Mouse (Mus musculus): ENCODE results near the gene Gns. TPM values are rescaled to one million over a fixed set of nuclear protein-coding genes. Genes with fewer than 3 reads are reported as not detected.
"Not testable (repeated sequence)": the region's sequence is repeated elsewhere in the genome, so short reads cannot be mapped to it uniquely, and the experiment has no call there.

The Gns gene
- 24.3 and 37.2 TPM in 2 replicates for total RNA-seq (2017)

DNA sequence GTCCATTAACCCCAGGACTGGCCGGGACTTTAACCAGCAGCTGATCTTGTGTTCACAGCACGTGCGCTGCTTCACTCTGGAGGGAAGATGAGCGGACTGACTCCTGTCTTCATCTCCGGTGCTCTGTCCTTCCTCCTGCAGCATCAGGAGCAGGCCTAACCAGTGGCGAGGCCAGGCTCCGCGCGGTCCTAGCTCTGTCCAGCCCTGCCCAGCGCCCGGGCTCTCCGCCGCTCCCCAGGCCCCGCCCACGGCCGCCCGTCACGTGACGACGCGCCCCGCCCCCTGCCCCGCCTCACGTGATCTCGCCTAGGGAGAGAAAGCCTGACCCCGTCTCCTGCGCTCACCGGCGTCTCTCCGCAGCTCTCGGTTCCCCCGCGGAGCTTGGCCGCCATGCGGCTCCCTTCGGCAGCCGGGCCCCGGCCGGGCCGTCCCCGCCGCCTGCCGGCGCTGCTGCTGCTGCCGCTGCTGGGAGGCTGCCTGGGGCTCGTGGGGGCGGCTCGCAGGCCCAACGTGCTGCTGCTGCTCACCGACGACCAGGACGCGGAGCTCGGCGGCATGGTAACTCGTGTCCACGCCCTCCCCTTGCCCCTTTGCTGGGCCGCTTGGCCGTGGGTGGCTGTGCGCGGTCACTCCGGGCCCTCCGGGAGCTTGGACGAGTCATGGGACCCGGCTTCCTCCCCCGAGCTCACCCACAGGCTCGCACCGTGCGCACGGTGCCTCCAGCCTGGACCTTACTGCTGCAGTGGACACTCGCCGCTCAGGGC, at the start of gene Gns:
TSS of gene Gns (plus strand) at position 290 of the 764 bp plus-strand sequence.
- peak; percentile 57 to 65 for ATAC-seq (replicated peaks in 1 of 2; ENCODE audit: insufficient read depth in 1 of 2, low FRiP score in 2 of 2, low TSS enrichment in 1 of 2, low read depth in 1 of 2, poor library complexity in 2 of 2, severe bottlenecking in 2 of 2)

DNA sequence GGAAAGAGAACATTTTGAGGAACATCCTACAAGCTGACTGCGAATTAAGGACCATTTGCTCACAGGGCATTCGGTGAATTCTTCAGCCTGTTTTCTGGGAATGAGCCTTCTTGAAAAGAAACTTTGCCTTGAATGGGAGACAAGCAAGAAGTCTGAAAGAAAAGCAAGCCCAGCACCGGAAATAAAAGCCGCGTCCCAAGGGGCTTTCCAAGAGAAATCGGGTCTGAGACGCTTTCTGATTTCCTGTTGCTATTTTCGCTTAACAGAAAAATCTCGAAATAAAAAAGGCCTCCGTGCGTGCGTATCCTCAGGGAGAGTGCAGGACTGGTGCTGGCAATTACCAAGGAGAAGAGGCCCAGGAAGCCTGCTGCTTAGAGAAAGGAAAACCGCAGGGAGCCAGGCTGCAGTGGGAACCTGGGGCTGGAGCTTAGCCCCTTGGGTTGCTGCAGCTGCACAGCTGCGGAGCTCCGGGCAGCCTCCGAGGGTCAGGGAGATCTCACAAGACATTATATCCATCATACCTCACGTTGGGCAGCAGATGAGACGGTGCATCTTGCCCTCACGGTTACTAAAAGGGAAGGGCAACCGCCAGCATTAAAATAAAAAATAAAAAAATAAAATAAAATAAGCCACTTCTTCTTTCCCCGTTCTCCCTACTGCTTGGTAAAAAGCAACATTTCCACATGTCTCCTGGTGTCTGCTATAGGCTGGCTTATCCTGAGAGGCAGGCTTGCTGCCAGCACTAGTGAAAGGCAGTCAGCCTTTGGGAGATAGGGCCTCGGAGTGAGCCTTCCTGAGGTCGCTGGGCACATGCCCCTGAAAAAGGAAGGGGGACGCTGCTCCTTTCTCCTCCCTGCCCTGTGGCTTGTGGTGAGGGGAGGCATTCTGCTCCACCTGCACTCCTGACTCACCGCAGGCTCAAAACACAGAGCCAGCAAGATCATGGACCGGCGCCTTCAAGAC, 49.3 kb upstream of the Gns start:
- ATAC-seq (replicated peaks in 1 of 2; ENCODE audit: insufficient read depth in 1 of 2, low FRiP score in 2 of 2, low TSS enrichment in 1 of 2, low read depth in 1 of 2, poor library complexity in 2 of 2, severe bottlenecking in 2 of 2): peak in 1 of 2 experiments; percentile 22; a peak in 1 of 4 replicates

DNA sequence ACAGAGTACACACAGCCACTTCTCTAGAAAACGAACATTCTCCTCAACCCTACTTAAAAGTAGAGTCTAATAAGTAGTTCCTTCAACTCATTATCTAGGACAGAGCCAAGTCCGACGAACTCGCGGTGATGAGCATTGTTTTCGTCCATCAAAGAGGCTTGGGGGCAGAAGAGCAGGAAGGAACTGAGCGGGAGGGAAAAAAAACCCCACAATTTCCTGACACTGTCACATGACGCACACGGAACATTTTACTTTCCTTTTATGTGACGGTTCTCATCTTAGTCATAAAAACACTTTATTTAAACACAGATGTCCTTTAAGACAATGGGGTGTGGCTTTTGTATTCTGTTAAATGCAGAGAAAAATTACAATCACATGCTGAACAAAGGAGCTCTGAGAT, 48.5 kb upstream of the Gns start:
- ATAC-seq (replicated peaks in 1 of 2; ENCODE audit: insufficient read depth in 1 of 2, low FRiP score in 2 of 2, low TSS enrichment in 1 of 2, low read depth in 1 of 2, poor library complexity in 2 of 2, severe bottlenecking in 2 of 2): no peak

DNA sequence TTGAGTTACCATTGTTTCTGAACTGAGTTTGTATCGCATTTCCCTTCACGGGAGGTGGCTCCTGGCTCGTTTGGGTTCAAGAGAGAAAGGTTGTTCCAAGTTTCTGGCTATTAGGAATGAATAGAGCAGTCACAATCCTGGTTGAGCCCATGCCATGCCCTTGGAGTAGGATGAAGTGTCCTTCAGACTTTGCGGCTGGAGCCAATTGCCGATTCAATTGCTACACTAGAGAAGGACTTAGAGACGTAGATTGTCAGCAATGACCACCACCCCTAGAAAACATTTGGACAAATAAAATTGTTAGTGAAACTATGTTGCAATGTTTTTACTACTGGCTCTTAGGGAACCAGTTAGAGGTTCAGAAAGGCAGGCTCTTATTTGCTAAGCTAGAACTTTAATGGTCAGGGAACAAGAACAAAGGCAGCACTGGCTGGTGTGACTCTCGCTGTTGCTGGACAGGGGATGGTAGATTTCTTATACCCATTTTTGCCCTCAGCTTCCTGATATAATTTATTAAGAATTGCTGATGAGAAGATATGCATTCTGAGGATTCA, 46.4 kb upstream of the Gns start:
- no peak for ATAC-seq (replicated peaks in 1 of 2; ENCODE audit: insufficient read depth in 1 of 2, low FRiP score in 2 of 2, low TSS enrichment in 1 of 2, low read depth in 1 of 2, poor library complexity in 2 of 2, severe bottlenecking in 2 of 2)

DNA sequence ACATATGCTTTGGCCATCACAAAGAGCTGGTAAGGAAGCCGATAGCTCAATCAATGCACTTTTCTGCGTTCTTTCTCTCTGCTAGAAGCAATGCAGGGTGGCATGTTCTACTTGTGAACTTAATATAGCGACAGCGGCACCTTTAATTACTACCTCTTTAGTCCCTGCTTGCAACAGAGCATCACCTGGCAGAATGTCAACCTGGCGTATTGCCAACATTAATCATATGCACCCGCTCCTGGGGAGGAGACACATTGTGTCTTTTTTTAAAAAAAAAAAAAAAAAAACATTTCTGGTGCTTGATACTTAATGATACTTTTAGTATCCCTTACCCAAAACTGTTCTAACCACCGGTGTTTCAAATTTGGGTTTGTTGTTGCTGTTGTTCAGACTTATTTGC, 41.4 kb upstream of the Gns start:
- no peak for ATAC-seq (replicated peaks in 1 of 2; ENCODE audit: insufficient read depth in 1 of 2, low FRiP score in 2 of 2, low TSS enrichment in 1 of 2, low read depth in 1 of 2, poor library complexity in 2 of 2, severe bottlenecking in 2 of 2)

DNA sequence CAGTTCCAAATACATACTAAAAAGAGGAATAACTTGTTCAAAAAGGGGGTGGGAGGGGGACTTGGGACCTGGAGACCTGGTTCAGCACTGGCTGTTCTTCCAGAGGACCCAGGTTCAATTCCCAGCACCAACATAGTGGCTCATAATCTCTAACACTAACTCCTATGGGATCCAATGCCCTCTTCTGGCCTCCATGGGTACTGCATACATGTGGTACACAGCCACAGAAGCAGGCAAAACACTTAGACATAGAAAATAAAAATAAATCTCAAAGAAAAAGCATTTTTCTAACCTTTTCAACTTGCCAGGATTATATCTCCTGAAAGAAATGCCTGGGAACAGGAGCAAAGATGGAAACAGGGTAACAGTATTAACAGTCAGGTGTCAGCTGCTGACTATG, 38.7 kb upstream of the Gns start:
- ATAC-seq (replicated peaks in 1 of 2; ENCODE audit: insufficient read depth in 1 of 2, low FRiP score in 2 of 2, low TSS enrichment in 1 of 2, low read depth in 1 of 2, poor library complexity in 2 of 2, severe bottlenecking in 2 of 2): no peak

- no peak for ATAC-seq (replicated peaks in 1 of 2; ENCODE audit: insufficient read depth in 1 of 2, low FRiP score in 2 of 2, low TSS enrichment in 1 of 2, low read depth in 1 of 2, poor library complexity in 2 of 2, severe bottlenecking in 2 of 2)
Observed at GRCm38 (mm10) chr10:121329586-121329985, 35.3 kb upstream of the Gns start.

DNA sequence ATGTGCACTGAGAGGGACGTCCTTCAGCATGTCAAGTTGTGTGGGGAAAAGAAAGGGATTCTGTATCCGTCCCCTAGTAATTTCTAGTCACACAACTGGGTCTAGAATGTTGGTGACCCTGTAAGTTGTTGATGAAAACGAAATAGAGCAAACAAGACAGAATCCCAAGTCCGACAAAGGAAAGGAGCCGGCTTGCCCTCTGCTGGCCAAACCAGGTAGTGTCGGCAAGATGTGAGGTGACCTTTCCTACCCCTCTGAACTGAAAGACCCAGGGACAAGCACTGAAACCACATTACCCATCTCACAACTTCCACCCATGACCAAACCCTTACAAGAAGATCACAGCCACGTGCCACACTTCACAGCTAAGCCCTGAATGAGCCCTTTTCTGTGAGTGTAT, 34.0 kb upstream of the Gns start:
- ATAC-seq (replicated peaks in 1 of 2; ENCODE audit: insufficient read depth in 1 of 2, low FRiP score in 2 of 2, low TSS enrichment in 1 of 2, low read depth in 1 of 2, poor library complexity in 2 of 2, severe bottlenecking in 2 of 2): peak in 1 of 2 experiments; percentile 74; a peak in 2 of 4 replicates

DNA sequence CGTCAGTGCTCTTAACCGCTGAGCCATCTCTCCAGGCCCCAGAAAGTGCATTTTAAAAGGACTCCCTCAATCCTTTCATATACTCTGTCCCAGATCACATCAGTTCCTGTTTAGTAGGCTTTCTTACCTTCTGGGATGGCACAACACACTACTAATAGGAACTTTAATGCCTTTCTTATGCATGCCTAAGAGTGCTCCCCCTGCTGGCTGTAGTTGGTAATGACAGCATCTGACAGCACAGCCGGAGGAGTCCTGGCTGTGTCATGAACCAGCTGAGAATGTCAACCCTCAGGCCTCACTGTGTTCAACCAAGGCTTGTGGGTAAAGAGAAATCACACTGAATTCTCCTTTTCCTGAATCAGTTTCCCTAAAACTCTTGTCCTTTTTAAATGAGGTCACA, 30.3 kb upstream of the Gns start:
- peak; percentile 46 to 83; a peak in 3 of 4 replicates for ATAC-seq (replicated peaks in 1 of 2; ENCODE audit: insufficient read depth in 1 of 2, low FRiP score in 2 of 2, low TSS enrichment in 1 of 2, low read depth in 1 of 2, poor library complexity in 2 of 2, severe bottlenecking in 2 of 2)

- ATAC-seq (replicated peaks in 1 of 2; ENCODE audit: insufficient read depth in 1 of 2, low FRiP score in 2 of 2, low TSS enrichment in 1 of 2, low read depth in 1 of 2, poor library complexity in 2 of 2, severe bottlenecking in 2 of 2): not testable (repeated sequence)
Observed at GRCm38 (mm10) chr10:121336536-121336935, 28.4 kb upstream of the Gns start.

GRCm38 (mm10) chr10:121340754-121341593, 23.9 kb upstream of the Gns start:
- no peak for ATAC-seq (replicated peaks in 1 of 2; ENCODE audit: insufficient read depth in 1 of 2, low FRiP score in 2 of 2, low TSS enrichment in 1 of 2, low read depth in 1 of 2, poor library complexity in 2 of 2, severe bottlenecking in 2 of 2)

DNA sequence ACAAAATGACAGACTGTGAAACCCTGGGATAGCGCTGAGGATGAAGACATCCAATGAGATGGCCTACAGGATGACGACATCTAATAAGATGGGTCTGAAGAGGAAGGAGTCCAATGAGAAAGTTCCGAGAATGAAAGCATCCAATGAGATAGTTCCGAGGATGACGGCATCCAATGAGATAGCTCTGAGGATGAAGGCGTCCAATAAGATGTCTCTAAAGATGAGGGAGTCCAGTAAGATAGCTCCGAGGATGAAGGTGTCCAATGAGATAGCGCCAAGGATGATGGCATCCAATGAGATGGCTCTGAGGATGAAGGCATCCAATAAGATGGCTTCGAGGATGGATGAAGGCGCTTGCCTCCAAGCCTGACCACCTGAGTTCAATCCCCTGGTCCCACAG, 22.6 kb upstream of the Gns start:
- no peak for ATAC-seq (replicated peaks in 1 of 2; ENCODE audit: insufficient read depth in 1 of 2, low FRiP score in 2 of 2, low TSS enrichment in 1 of 2, low read depth in 1 of 2, poor library complexity in 2 of 2, severe bottlenecking in 2 of 2)

DNA sequence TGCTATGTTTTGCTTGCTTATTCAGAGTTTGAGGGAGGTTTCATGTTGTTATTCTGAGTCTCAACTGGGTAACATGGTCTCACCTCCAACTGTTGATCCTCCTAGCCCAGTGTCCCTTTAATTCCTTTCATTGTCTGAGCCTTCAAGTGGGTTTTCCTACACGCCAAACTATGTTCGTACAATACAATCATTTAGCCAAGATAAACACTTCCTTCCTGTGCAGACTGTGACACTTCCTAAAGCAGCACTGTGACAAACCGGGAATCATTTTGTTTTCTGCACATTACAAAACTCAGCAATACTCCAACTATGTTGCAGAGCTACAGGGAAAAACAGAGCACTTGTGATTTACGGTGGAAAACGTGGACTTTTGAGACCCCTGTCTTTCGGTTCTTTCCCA, 21.0 kb upstream of the Gns start:
- ATAC-seq (replicated peaks in 1 of 2; ENCODE audit: insufficient read depth in 1 of 2, low FRiP score in 2 of 2, low TSS enrichment in 1 of 2, low read depth in 1 of 2, poor library complexity in 2 of 2, severe bottlenecking in 2 of 2): no peak

DNA sequence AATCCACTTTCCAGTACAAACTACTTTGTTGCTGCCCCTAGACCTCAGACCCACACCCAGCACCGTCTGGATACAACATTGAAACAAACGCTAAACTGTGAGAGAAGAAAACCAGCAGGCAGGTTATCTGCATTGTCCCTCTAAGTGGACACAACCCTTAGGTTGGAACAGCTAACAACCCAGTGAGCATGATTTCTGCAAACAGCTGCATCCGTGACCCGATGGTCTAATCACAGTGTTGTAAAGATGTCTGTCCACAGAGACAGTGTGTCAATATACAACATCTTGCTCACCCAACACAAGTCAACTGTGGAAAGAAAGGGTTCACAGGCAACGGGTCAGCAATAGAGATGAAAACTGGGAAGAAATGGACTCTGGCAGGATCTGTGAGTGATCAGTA, 15.6 kb upstream of the Gns start:
- ATAC-seq (replicated peaks in 1 of 2; ENCODE audit: insufficient read depth in 1 of 2, low FRiP score in 2 of 2, low TSS enrichment in 1 of 2, low read depth in 1 of 2, poor library complexity in 2 of 2, severe bottlenecking in 2 of 2): no peak

GRCm38 (mm10) chr10:121350357-121351065, 14.4 kb upstream of the Gns start:
- peak; percentile 37 to 42; a peak in 3 of 4 replicates for ATAC-seq (replicated peaks in 1 of 2; ENCODE audit: insufficient read depth in 1 of 2, low FRiP score in 2 of 2, low TSS enrichment in 1 of 2, low read depth in 1 of 2, poor library complexity in 2 of 2, severe bottlenecking in 2 of 2)

GRCm38 (mm10) chr10:121351066-121351581, 13.8 kb upstream of the Gns start, which contains the start of gene Tbc1d30:
Gene Tbc1d30 (minus strand): TSS chr10:121351278.
- ATAC-seq (replicated peaks in 1 of 2; ENCODE audit: insufficient read depth in 1 of 2, low FRiP score in 2 of 2, low TSS enrichment in 1 of 2, low read depth in 1 of 2, poor library complexity in 2 of 2, severe bottlenecking in 2 of 2): peak; percentile 67 to 80; a peak in 3 of 4 replicates

Data from hematopoietic stem cell, adult 5-6 weeks (primary cell).